Mouse (Mus musculus) hindbrain, embryonic 16.5 days (tissue): ENCODE results near the gene Tsnaxip1. TPM values are rescaled to one million over a fixed set of nuclear protein-coding genes. Genes with fewer than 3 reads are reported as not detected.

ENCODE experiments used
- ATAC-seq: fragments of 200-750 bp; cut with Nextera tagmentation; 2 replicates; pipeline ENCODE4 v1.8.0; 2017; ENCODE audit warnings: moderate TSS enrichment, moderate library complexity
- H3K27ac ChIP-seq: fragments of 300-500 bp; sonication (generic); 2 replicates; pipeline ENCODE4 v1.5.1; 2014; ENCODE audit warnings: low read depth, mild to moderate bottlenecking, control low read depth, low read length, moderate library complexity
- H3K27me3 ChIP-seq: fragments of 300-500 bp; sonication (generic); replicated peaks from 2 replicates; pipeline ENCODE4 v1.6.1; 2014; ENCODE audit warnings: low read length; ENCODE audit not compliant: control insufficient read depth, insufficient read depth
- H3K36me3 ChIP-seq: fragments of 300-500 bp; sonication (generic); 2 replicates; pipeline ENCODE4 v1.6.1; 2014; ENCODE audit warnings: mild to moderate bottlenecking, low read length, moderate library complexity, mixed read lengths; ENCODE audit not compliant: control insufficient read depth, insufficient read depth
- H3K4me1 ChIP-seq: fragments of 300-500 bp; sonication (generic); 2 replicates; pipeline ENCODE4 v1.6.1; 2014; ENCODE audit warnings: low read depth, low read length; ENCODE audit not compliant: control insufficient read depth, insufficient read depth
- H3K4me2 ChIP-seq: fragments of 300-500 bp; sonication (generic); 2 replicates; pipeline ENCODE4 v1.6.1; 2014; ENCODE audit warnings: mild to moderate bottlenecking, low read length, control low read depth, moderate library complexity
- H3K4me3 ChIP-seq: fragments of 300-500 bp; sonication (generic); 2 replicates; pipeline ENCODE4 v1.5.1; 2014; ENCODE audit warnings: mild to moderate bottlenecking, low read length, control low read depth, moderate library complexity
- H3K9ac ChIP-seq: fragments of 300-500 bp; sonication (generic); 2 replicates; pipeline ENCODE4 v1.6.1; 2014; ENCODE audit warnings: low read depth, mild to moderate bottlenecking, control low read depth, low read length, moderate library complexity
- H3K9me3 ChIP-seq: fragments of 300-500 bp; sonication (generic); 2 replicates; pipeline ENCODE4 v1.6.1; 2014; ENCODE audit warnings: mild to moderate bottlenecking, low read length, moderate library complexity; ENCODE audit not compliant: control insufficient read depth
- WGBS: fragments of 180-500 bp; shearing (Covaris S2); extraction: QIAGEN DNeasy Blood & Tissue Kit; methylation state at CpG from one replicate; pipeline ENCODE4 v1.1.7; 2014; 5-methylcytosine and 5-hydroxymethylcytosine counted together
- polyA plus RNA-seq: library from polyadenylated mRNA; unstranded; fragments of >200 nt; fragmentation: Nextera tagmentation; extraction: Ambion mirVana; gene quantifications from 2 replicates; pipeline ENCODE4 v1.2.1, GENCODE M21; 2015

Gene Tsnaxip1
- 0.86 and 1.4 TPM in 2 replicates for polyA plus RNA-seq

GRCm38 (mm10) chr8:105826861-105827848 is at the start of gene Tsnaxip1, which contains the start of gene Ranbp10:
Tsnaxip1 (plus strand) TSS chr8:105827731.
Ranbp10 (minus strand) TSS chr8:105827350.
- WGBS = under 1% methylated on average over 52 of the region's 52 CpGs
- 0 out of 2 replicates have a peak, but pooled peaks cover 3% of the 10 kb centered on the region for H3K36me3 ChIP-seq
- H3K4me1 ChIP-seq = peaks cover 19% of the 10 kb centered on the region
- peak within 1 kb of the TSS; percentile 85 for H3K4me2 ChIP-seq
- peak within 1 kb of the TSS; percentile 78 for H3K4me3 ChIP-seq
- H3K9me3 ChIP-seq = no peaks in the 10 kb centered on the region
- ATAC-seq = peak; percentile 99
- peak within 1 kb of the TSS; percentile 80 for H3K27ac ChIP-seq
- peak within 1 kb of the TSS; percentile 86 for H3K9ac ChIP-seq
- no peaks in the 10 kb centered on the region for H3K27me3 ChIP-seq

GRCm38 (mm10) chr8:105777833-105778232 is 49.7 kb upstream of the Tsnaxip1 start:
- ATAC-seq = no peak
- H3K9ac ChIP-seq = no peak overlapping the region
- no peak overlapping the region for H3K27ac ChIP-seq
- no peaks in the 10 kb centered on the region for H3K9me3 ChIP-seq
- H3K27me3 ChIP-seq = no peaks in the 10 kb centered on the region
- no peak overlapping the region for H3K4me3 ChIP-seq
- H3K36me3 ChIP-seq = peaks cover 27% of the 10 kb centered on the region
- no peak overlapping the region for H3K4me2 ChIP-seq
- 90% methylated on average over 2 of the region's 2 CpGs for WGBS
- no peaks in the 10 kb centered on the region for H3K4me1 ChIP-seq

GRCm38 (mm10) chr8:105780298-105780697 is 47.2 kb upstream of the Tsnaxip1 start:
- no peak overlapping the region for H3K4me2 ChIP-seq
- 92% methylated on average over 5 of the region's 5 CpGs for WGBS
- no peak overlapping the region for H3K27ac ChIP-seq
- H3K27me3 ChIP-seq = no peaks in the 10 kb centered on the region
- H3K36me3 ChIP-seq = peaks cover 17% of the 10 kb centered on the region
- H3K4me1 ChIP-seq = no peaks in the 10 kb centered on the region
- no peak for ATAC-seq
- H3K9me3 ChIP-seq = no peaks in the 10 kb centered on the region
- H3K4me3 ChIP-seq = no peak overlapping the region
- H3K9ac ChIP-seq = no peak overlapping the region

- Histone ChIP-seq H3K9ac (no peak overlapping the region), H3K4me2 (no peak overlapping the region), H3K27me3 (no peaks in the 10 kb centered on the region), H3K27ac (no peak overlapping the region), H3K9me3 (no peaks in the 10 kb centered on the region), H3K4me1 (no peaks in the 10 kb centered on the region), H3K36me3 (peaks cover 5% of the 10 kb centered on the region), H3K4me3 (no peak overlapping the region)
- 92% methylated on average over 2 of the region's 2 CpGs for WGBS
- no peak for ATAC-seq
These were observed 39.3 kb upstream of the Tsnaxip1 start for GRCm38 (mm10) chr8:105788241-105788640.

- no peak overlapping the region for H3K4me3 ChIP-seq
- WGBS = 68% methylated on average over 4 of the region's 4 CpGs
These were observed 38.6 kb upstream of the Tsnaxip1 start for GRCm38 (mm10) chr8:105788927-105789326.

GRCm38 (mm10) chr8:105789626-105790025 is 37.9 kb upstream of the Tsnaxip1 start:
- no peak overlapping the region for H3K4me3 ChIP-seq
- no peak for ATAC-seq
- H3K9me3 ChIP-seq = no peaks in the 10 kb centered on the region
- H3K27ac ChIP-seq = no peak overlapping the region
- peaks cover 2% of the 10 kb centered on the region for H3K36me3 ChIP-seq
- no peak overlapping the region for H3K9ac ChIP-seq
- no peaks in the 10 kb centered on the region for H3K4me1 ChIP-seq
- H3K4me2 ChIP-seq = no peak overlapping the region
- no peaks in the 10 kb centered on the region for H3K27me3 ChIP-seq

More at GRCm38 (mm10) chr8:105788927-105789326, 38.6 kb upstream of the Tsnaxip1 start:
- ATAC-seq = no peak
- no peaks in the 10 kb centered on the region for H3K4me1 ChIP-seq
- no peak overlapping the region for H3K4me2 ChIP-seq
- H3K27me3 ChIP-seq = no peaks in the 10 kb centered on the region
- no peaks in the 10 kb centered on the region for H3K9me3 ChIP-seq
- peaks cover 2% of the 10 kb centered on the region for H3K36me3 ChIP-seq
- H3K27ac ChIP-seq = no peak overlapping the region
- no peak overlapping the region for H3K9ac ChIP-seq

GRCm38 (mm10) chr8:105793331-105793730 is 34.2 kb upstream of the Tsnaxip1 start:
- WGBS = 96% methylated on average over 1 of the region's 1 CpGs
- Histone ChIP-seq H3K4me3 (no peak overlapping the region), H3K9ac (no peak overlapping the region), H3K4me1 (no peaks in the 10 kb centered on the region), H3K36me3 (no peaks in the 10 kb centered on the region; the same call in 1 of the 2 replicates), H3K27ac (no peak overlapping the region), H3K4me2 (no peak overlapping the region), H3K9me3 (no peaks in the 10 kb centered on the region), H3K27me3 (no peaks in the 10 kb centered on the region)
- no peak for ATAC-seq

- Histone ChIP-seq H3K4me3 (no peak overlapping the region), H3K4me2 (no peak overlapping the region), H3K9ac (no peak overlapping the region), H3K27me3 (no peaks in the 10 kb centered on the region), H3K36me3 (no peaks in the 10 kb centered on the region; the same call in 1 of the 2 replicates), H3K4me1 (peaks cover 4% of the 10 kb centered on the region; the same call in 1 of the 2 replicates), H3K9me3 (no peaks in the 10 kb centered on the region), H3K27ac (no peak overlapping the region)
- WGBS = 85% methylated on average over 3 of the region's 3 CpGs
- ATAC-seq = no peak
These were observed 33.4 kb upstream of the Tsnaxip1 start for GRCm38 (mm10) chr8:105794009-105794598.

- no peak for ATAC-seq
These were observed 31.7 kb upstream of the Tsnaxip1 start for GRCm38 (mm10) chr8:105795785-105796184.

More at GRCm38 (mm10) chr8:105795785-105796184, 31.7 kb upstream of the Tsnaxip1 start:
- peaks cover 9% of the 10 kb centered on the region; the same call in 1 of the 2 replicates for H3K4me1 ChIP-seq
- no peak overlapping the region for H3K9ac ChIP-seq
- H3K36me3 ChIP-seq = no peaks in the 10 kb centered on the region; the same call in 1 of the 2 replicates
- WGBS = 76% methylated on average over 1 of the region's 1 CpGs
- H3K4me2 ChIP-seq = no peak overlapping the region
- no peaks in the 10 kb centered on the region for H3K9me3 ChIP-seq
- H3K27ac ChIP-seq = no peak overlapping the region
- no peak overlapping the region for H3K4me3 ChIP-seq
- H3K27me3 ChIP-seq = no peaks in the 10 kb centered on the region
